Mouse (Mus musculus) intestine, embryonic 15.5 days (tissue): ENCODE results near the gene Rpl23. TPM values are rescaled to one million over a fixed set of nuclear protein-coding genes. Genes with fewer than 3 reads are reported as not detected.

ENCODE experiments used
- ATAC-seq: fragments of 200-750 bp; cut with Nextera tagmentation; 2 replicates; pipeline ENCODE4 v1.8.0; 2017; ENCODE audit warnings: moderate TSS enrichment, moderate library complexity
- H3K27ac ChIP-seq: fragments of 300-500 bp; sonication (generic); 2 replicates; pipeline ENCODE4 v1.5.1; 2015; ENCODE audit warnings: mild to moderate bottlenecking, inconsistent platforms
- H3K27me3 ChIP-seq: fragments of 300-500 bp; sonication (generic); replicated peaks from 2 replicates; pipeline ENCODE4 v1.6.1; 2015; ENCODE audit warnings: inconsistent platforms
- H3K36me3 ChIP-seq: fragments of 300-500 bp; sonication (generic); 2 replicates; pipeline ENCODE4 v1.6.1; 2015; ENCODE audit warnings: inconsistent platforms
- H3K4me1 ChIP-seq: fragments of 300-500 bp; sonication (generic); replicated peaks from 2 replicates; pipeline ENCODE4 v1.6.1; 2015; ENCODE audit warnings: inconsistent platforms
- H3K4me2 ChIP-seq: fragments of 300-500 bp; sonication (generic); replicated peaks from 2 replicates; pipeline ENCODE4 v1.6.1; 2015; ENCODE audit warnings: mild to moderate bottlenecking, inconsistent platforms
- H3K4me3 ChIP-seq: fragments of 300-500 bp; sonication (generic); replicated peaks from 2 replicates; pipeline ENCODE4 v1.5.1; 2015; ENCODE audit warnings: inconsistent platforms
- H3K9ac ChIP-seq: fragments of 300-500 bp; sonication (generic); 2 replicates; pipeline ENCODE4 v1.6.1; 2015; ENCODE audit warnings: inconsistent platforms
- H3K9me3 ChIP-seq: fragments of 300-500 bp; sonication (generic); 2 replicates; pipeline ENCODE4 v1.6.1; 2016; ENCODE audit warnings: inconsistent platforms
- WGBS: fragments of 180-500 bp; shearing (Covaris S2); methylation state at CpG from one replicate; pipeline ENCODE4 v1.1.7; 2015; 5-methylcytosine and 5-hydroxymethylcytosine counted together
- polyA plus RNA-seq: library from polyadenylated mRNA; unstranded; fragments of >200 nt; fragmentation: Nextera tagmentation; extraction: Ambion mirVana; gene quantifications from 2 replicates; pipeline ENCODE4 v1.2.1, GENCODE M21; 2015

Gene Rpl23
- polyA plus RNA-seq, 1 experiment from 2014 or later: 606 TPM

DNA sequence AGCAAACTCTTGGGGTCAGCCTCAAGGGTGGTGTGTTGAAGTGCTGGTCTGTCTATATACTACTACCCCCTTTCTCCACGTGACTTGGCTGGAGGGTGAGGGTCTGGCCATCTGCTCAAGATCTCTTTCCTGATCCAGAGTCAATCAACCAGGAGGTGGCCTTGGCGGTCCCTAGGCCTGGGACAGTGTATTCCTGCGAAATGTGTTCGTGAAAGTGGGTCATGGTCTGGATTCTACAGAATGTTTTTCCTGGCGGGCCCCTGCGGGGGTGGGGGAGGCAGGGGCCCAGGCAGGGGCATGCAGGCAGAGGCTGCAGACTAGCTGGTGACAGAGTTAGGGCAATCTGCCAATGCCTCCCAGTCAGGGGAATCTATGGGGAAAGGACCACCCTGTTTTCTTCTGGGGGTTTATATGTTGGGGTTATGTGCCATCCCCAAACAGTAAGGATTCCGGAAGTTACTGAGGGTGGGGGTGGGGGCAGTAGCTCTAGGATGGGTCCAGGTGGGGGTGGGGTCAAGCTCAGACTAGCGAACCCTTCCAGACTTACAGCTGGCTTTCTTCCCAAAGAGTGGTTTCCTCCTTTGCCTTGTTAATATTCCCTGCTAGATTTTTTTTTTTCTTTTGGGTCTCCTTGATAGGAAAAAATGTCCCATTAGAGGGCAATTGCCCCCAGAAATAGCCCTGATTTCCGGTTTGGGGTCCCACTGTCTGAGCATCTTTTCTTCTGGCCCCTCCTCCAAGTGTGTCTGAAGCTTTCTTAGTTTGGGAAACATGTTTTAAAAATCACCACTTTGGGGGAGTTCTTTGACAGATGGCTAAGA lies 22.8 kb upstream of the Rpl23 start:
- Histone ChIP-seq H3K27me3 (no peaks in the 10 kb centered on the region), H3K27ac (peak overlapping the region; percentile 86), H3K9me3 (no peaks in the 10 kb centered on the region), H3K4me2 (peak overlapping the region; percentile 51), H3K9ac (peak overlapping the region; percentile 5; the same call in 1 of the 2 replicates), H3K36me3 (peaks cover 8% of the 10 kb centered on the region; the same call in 1 of the 2 replicates), H3K4me1 (peaks cover 79% of the 10 kb centered on the region), H3K4me3 (no peak overlapping the region)
- 11% methylated on average over 9 of the region's 9 CpGs for WGBS
- no peak for ATAC-seq

DNA sequence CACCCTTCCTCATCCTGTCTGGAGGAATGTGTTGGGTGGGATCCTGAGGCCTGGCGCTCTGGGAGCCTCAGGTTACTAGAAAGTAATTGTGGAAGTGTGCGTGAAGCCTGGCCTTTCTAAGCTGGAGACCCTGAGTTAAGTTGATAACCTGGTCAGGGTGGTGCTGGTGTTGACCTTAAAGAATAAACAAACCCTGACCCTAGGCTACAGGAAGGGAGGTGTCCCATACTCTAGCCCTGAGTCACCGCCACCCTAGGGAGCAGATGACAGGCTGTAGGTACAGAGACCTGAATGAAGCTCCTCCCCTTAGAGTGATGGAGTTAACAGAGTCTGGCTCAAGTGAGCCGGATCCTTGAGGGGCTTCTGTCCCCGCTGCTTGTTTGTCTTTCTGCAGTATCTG lies 21.6 kb upstream of the Rpl23 start:
- peak overlapping the region; percentile 3; the same call in 1 of the 2 replicates for H3K4me2 ChIP-seq
- ATAC-seq: no peak
- no peaks in the 10 kb centered on the region for H3K9me3 ChIP-seq
- peaks cover 67% of the 10 kb centered on the region for H3K4me1 ChIP-seq
- no peaks in the 10 kb centered on the region for H3K27me3 ChIP-seq
- WGBS: 51% methylated on average over 5 of the region's 5 CpGs
- peaks cover 6% of the 10 kb centered on the region; the same call in 1 of the 2 replicates for H3K36me3 ChIP-seq
- no peak overlapping the region for H3K9ac ChIP-seq
- no peak overlapping the region for H3K4me3 ChIP-seq
- peak overlapping the region; percentile 86; the same call in 1 of the 2 replicates for H3K27ac ChIP-seq

DNA sequence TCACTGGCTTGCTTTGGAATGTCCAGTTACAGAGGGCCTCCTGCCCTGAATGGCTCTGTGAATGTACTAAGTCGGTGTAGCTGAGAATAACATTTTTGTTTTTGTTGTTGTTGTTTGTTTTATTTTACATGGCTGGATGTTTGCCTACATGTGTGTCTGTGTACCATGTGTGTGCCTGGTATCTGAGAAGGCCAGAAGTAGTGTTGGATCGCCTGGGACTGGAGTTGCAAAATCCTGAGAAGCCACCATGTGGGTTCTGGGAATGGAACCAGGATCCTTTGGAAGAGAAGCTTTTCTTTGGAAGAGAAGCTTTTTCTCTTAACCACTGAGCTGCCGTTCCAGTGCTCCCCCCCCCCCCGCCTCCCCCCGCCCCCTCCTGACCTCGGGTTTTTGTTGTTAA lies 20.3 kb upstream of the Rpl23 start:
- 30% methylated on average over 6 of the region's 6 CpGs for WGBS
- Histone ChIP-seq H3K4me3 (no peak overlapping the region), H3K9me3 (no peaks in the 10 kb centered on the region), H3K4me2 (peak overlapping the region; percentile 83), H3K27ac (peak overlapping the region; percentile 99), H3K9ac (no peak overlapping the region), H3K27me3 (no peaks in the 10 kb centered on the region), H3K36me3 (peaks cover 2% of the 10 kb centered on the region; the same call in 1 of the 2 replicates), H3K4me1 (peaks cover 60% of the 10 kb centered on the region)
- ATAC-seq: no peak

DNA sequence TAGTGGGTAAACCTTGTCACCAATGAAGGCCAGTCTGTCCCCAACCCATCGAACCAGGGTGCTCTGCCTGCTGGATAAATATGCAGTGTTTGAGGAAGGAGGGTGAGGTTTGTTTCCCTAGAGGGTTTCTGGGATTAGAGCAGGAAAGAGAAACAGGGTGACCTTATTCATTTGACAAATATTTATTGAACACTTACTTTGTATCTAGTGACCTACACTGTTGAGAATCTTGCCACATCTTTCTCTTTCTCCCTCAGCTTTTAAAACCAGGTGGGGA lies 19.9 kb upstream of the Rpl23 start:
- peak overlapping the region; percentile 94; the same call in 1 of the 2 replicates for H3K9ac ChIP-seq
- ATAC-seq: no peak
- peaks cover 58% of the 10 kb centered on the region for H3K4me1 ChIP-seq
- H3K4me2 ChIP-seq: peak overlapping the region; percentile 83
- H3K27me3 ChIP-seq: no peaks in the 10 kb centered on the region
- H3K4me3 ChIP-seq: peak overlapping the region; percentile 94
- 17% methylated on average over 1 of the region's 1 CpGs for WGBS
- no peaks in the 10 kb centered on the region for H3K36me3 ChIP-seq
- H3K27ac ChIP-seq: peak overlapping the region; percentile 99
- H3K9me3 ChIP-seq: no peaks in the 10 kb centered on the region

DNA sequence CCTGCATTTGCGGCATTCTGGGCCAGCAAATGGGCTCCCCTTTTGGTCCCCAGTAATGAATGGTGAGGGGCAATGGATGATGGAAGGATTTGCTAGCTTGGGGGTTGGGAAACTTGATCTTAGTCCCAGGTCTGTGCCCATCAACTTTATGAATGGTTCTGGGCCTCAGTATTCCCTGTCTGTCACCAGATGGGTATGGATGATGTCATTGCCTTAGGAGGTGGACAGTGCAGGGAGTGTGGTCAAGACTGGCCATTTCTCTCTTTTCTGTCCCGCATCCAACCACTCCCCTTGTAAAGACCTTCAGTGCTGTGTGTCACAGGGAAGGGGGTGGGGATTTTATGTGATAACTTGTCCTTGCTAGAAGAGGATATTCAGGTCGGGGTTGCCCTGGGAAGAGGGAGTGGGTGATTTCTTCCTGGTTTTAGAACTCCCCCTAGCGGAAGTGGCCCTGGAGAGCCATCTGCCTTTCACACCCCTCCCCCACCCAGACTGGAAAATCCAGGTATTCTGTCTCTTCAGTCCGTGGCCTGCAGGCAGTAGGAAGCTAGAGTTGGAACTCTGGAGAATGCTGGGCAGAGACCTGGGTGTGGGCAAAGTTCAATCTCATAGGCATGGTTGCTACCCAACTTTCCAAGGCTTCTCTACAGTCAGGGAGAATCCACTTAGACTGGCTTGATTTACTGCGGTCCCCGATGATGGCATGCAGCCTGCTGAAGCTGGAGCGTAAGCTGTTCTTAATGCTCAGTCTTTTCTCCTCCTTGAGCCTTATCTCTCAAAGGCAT lies 19.4 kb upstream of the Rpl23 start:
- peak; percentile 6 for ATAC-seq
- no peaks in the 10 kb centered on the region for H3K27me3 ChIP-seq

DNA sequence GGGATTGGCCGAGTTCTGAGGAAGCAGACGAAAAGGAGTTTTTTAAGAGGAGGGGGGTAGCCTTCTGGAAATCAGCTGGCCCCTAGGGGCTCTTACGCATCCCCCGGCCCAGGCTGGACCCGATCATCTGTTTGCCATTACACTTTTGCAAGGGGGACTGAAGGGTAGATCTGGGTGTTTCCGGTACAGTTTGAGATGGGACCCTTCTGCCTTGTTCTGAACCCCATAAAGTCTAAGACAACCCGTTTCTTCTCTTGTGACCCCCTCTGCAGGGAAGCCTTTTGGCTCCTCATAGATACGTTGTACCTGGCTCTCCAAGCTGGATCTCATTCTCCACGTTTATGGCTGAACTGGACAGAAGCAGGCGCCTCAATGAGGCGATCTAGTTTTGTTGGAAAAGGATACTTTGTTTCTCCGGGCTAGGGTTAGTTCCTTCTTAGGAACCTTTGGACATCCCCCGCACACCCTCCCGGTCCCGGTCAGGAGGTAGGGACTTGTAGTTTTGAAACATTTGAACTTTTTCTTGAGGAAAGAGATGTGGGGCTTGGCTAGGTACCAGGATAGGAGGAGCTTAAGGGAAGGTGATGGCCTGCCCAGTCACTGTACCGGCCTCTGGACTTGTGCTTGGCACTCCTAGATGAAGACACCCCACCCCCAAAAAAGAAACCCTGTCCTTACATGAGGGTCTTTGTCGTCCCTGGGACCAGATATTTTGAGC lies 18.6 kb upstream of the Rpl23 start:
- peak overlapping the region; percentile 99 for H3K27ac ChIP-seq
- H3K27me3 ChIP-seq: no peaks in the 10 kb centered on the region
- H3K4me2 ChIP-seq: peak overlapping the region; percentile 83
- no peaks in the 10 kb centered on the region for H3K9me3 ChIP-seq
- 2% methylated on average over 17 of the region's 17 CpGs for WGBS
- ATAC-seq: no peak
- peak overlapping the region; percentile 94 for H3K9ac ChIP-seq
- no peaks in the 10 kb centered on the region for H3K36me3 ChIP-seq
- H3K4me3 ChIP-seq: peak overlapping the region; percentile 94
- peaks cover 46% of the 10 kb centered on the region for H3K4me1 ChIP-seq

More for the DNA sequence above, 19.4 kb upstream of the Rpl23 start:
- peak overlapping the region; percentile 83 for H3K4me2 ChIP-seq
- no peaks in the 10 kb centered on the region for H3K9me3 ChIP-seq
- WGBS: 15% methylated on average over 8 of the region's 8 CpGs
- H3K9ac ChIP-seq: peak overlapping the region; percentile 94; the same call in 1 of the 2 replicates
- peak overlapping the region; percentile 94 for H3K4me3 ChIP-seq
- no peaks in the 10 kb centered on the region for H3K36me3 ChIP-seq
- peak overlapping the region; percentile 99 for H3K27ac ChIP-seq
- H3K4me1 ChIP-seq: peaks cover 53% of the 10 kb centered on the region

DNA sequence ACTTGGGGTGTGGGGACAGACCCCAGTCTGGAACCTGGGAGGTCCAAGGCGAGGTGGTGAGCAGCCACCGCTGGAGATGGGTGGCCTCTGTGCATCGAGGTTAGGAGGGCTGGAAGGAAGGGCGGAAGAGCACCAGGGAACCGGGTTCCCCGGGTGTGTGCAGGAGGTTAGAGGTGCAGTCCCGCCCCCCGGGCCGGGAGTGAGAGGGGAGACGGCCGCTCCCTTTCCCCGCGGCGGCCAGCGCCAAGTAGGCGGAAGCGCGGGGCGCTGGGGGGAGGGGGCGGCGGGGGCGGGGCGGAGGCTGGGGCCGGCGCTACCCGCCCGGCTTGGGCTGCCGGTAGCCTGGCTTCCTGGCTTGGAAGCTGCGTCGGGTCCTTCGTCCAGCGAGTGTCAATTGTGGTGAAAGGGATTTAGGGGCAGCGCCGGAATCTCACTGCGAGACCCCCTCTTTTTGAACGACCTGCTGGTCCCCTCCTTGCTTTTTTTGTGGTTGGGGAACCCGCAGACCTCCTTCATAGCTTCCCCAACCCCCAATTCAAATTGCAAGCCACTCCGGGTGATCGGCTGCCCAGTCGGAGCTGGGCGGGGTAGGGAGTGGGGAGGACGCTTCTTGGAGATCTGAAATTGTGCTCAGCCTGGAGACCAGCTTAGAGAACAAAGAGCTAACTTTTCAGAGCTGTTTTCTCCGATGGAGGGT lies 17.9 kb upstream of the Rpl23 start:
- H3K27me3 ChIP-seq: no peaks in the 10 kb centered on the region
- under 1% methylated on average over 35 of the region's 43 CpGs for WGBS
- H3K27ac ChIP-seq: peak overlapping the region; percentile 99
- peak overlapping the region; percentile 83 for H3K4me2 ChIP-seq
- H3K36me3 ChIP-seq: no peaks in the 10 kb centered on the region
- no peaks in the 10 kb centered on the region for H3K9me3 ChIP-seq
- peak overlapping the region; percentile 94 for H3K4me3 ChIP-seq
- peak overlapping the region; percentile 94 for H3K9ac ChIP-seq
- peak; percentile 76 for ATAC-seq
- peaks cover 39% of the 10 kb centered on the region for H3K4me1 ChIP-seq

DNA sequence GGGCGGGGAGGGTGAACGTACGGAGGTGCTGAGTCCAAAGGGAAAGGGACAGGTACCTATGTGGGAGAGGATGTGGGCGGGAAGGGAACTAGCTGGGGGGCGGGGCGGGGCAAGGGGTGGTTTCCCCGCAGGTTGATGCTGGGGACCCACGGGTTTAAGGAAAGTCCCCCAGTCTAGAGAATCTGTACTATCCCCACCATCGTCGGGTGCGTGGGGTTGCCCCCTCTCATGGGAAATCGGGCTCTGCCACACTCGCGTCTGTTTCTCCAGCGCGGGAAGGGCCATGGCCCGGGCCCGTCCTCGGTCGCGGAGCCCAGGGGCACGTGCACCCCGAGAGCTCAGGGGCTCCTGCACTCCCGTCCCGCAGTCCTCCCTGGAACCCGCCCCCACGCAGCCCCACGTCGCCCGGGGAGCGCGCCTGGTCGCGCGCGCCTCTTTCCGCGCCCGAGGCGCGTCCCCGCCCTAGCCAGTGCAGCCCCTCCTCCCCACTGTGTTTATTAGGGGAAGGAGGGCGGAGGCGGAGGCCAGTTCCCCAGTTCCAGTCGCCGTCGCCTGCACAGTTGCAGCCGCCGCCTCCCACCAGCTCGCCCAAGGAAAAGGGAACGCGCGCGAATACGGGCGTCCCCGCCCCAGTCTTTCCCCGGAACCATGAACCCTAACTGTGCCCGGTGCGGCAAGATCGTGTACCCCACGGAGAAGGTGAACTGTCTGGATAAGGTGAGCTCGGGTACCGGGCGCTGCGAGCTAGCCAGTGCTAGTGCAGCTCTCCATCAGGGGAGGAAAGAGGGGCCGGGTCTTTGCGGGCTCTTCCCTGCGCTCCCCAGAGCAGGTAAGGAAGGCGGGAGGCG lies 17.1 kb upstream of the Rpl23 start:
- no peaks in the 10 kb centered on the region for H3K36me3 ChIP-seq
- no peaks in the 10 kb centered on the region for H3K9me3 ChIP-seq
- H3K4me3 ChIP-seq: peak overlapping the region; percentile 94
- peaks cover 31% of the 10 kb centered on the region for H3K4me1 ChIP-seq
- peak; percentile 77 for ATAC-seq
- H3K27ac ChIP-seq: peak overlapping the region; percentile 99
- WGBS: under 1% methylated on average over 71 of the region's 71 CpGs
- peak overlapping the region; percentile 94 for H3K9ac ChIP-seq
- H3K27me3 ChIP-seq: no peaks in the 10 kb centered on the region
- H3K4me2 ChIP-seq: peak overlapping the region; percentile 83

DNA sequence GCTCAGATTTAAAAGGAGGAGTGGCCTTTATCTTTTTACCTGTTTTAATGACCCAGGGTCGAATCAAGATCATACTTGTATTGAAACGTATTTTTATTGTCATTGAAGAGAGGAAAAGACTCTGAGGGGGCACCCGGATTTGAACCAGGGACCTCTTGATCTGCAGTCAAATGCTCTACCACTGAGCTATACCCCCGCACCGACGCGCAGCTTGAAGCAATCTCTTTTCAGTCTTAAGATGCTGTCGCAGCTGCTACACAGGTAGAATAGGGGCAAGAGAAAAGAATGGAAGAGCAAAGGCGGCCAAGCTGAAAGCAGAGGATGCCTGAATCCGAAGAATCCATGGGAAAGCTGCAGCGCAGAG lies 16.5 kb upstream of the Rpl23 start, which contains the start of gene Lasp1:
Gene Lasp1 (plus strand): TSS at position 219 of the 364 bp plus-strand sequence.
- Histone ChIP-seq H3K9ac (peak within 1 kb of the TSS; percentile 94), H3K36me3 (no peaks in the 10 kb centered on the region), H3K4me2 (peak within 1 kb of the TSS; percentile 83), H3K4me3 (peak within 1 kb of the TSS; percentile 94), H3K4me1 (peaks cover 25% of the 10 kb centered on the region), H3K27me3 (no peaks in the 10 kb centered on the region), H3K9me3 (no peaks in the 10 kb centered on the region), H3K27ac (peak within 1 kb of the TSS; percentile 99)
- WGBS: under 1% methylated on average over 11 of the region's 11 CpGs
- ATAC-seq: peak; percentile 46

DNA sequence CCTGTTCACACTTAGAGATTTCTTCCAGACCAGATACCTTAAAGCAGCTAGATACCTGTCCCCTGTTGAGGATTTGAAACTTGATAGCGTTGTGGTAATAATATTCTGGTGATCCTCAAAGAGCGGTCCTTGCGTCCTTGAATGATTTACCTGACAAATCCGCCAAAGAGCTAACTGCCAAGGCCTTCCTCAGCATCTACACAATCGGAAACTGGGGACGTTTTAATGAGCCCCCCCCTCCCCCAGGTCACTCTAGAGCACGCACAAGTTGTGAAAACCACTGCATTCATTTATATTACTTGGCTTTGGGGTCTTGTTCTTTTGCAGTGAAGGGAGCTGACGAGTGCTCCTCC lies 15.8 kb upstream of the Rpl23 start:
- peak overlapping the region; percentile 94; the same call in 1 of the 2 replicates for H3K4me3 ChIP-seq
- no peaks in the 10 kb centered on the region for H3K36me3 ChIP-seq
- H3K4me2 ChIP-seq: peak overlapping the region; percentile 83
- no peaks in the 10 kb centered on the region for H3K27me3 ChIP-seq
- no peak overlapping the region for H3K9ac ChIP-seq
- no peaks in the 10 kb centered on the region for H3K9me3 ChIP-seq
- no peak for ATAC-seq
- 0 out of 2 replicates have a peak overlapping the region, but pooled peaks have one; percentile 11 for H3K27ac ChIP-seq
- H3K4me1 ChIP-seq: peaks cover 22% of the 10 kb centered on the region
- 46% methylated on average over 8 of the region's 8 CpGs for WGBS
